In the genomic region with DNA sequence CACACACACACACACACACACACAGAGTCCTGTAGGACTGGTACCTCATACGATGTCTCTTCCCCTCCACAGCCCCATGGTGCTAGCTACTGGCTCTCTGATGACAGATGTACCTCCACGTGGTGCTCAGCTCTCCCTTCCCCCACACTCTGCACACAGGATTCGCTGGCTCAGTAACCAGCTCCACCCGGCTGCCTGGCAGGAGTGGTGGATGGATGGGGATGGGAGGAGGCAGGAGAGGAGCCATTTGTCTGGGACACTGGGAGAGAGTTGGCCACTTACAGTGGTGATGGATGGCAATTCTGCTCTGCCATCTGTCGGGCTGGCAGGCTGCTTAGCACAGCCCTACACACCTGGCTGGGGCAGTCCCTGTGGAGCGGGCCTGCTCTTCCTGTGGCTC, we compare ENCODE assay signal across 10 mouse cellular contexts.
A peak's percentile ranks its signal among the peaks of the same experiment; 100 is the strongest.
DNase-seq lines count a peak whose midpoint lies in the region; ATAC-seq and TF ChIP-seq lines count a peak whose summit lies in the region.
"Had no signal": no experiment of that assay in that cellular context is flagged by ENCODE, and none has a peak within 500 bp of the region (broad histone marks: within the 10 kb centered on the region; RNA-seq: fewer than 3 reads in every experiment).

No protein-coding gene starts in this region.

- peak; percentile 86 for ATAC-seq in hindbrain, embryonic 14.5 days (ENCODE audit: low FRiP score)
- peak; percentile 54; the same call in 1 of the 2 replicates for ATAC-seq in midbrain, embryonic 12.5 days (ENCODE audit: low FRiP score, low read depth)
- ATAC-seq in heart, embryonic 11.5 days (replicated peaks; ENCODE audit: insufficient number of reproducible peaks, low FRiP score, low TSS enrichment), result no peak

- no peaks in the 10 kb centered on the region for H3K9me3 ChIP-seq in ES-E14 (ENCODE audit: control insufficient read depth, insufficient read depth, low read depth, low read length)
- H3K9me3 ChIP-seq in hindbrain, embryonic 14.5 days (ENCODE audit: control insufficient read depth, low read length), result no peaks in the 10 kb centered on the region
- no peaks in the 10 kb centered on the region for H3K9me3 ChIP-seq in midbrain, embryonic 12.5 days
- no peaks in the 10 kb centered on the region for H3K9me3 ChIP-seq in heart, embryonic 11.5 days (replicated peaks; ENCODE audit: control insufficient read depth, low read length)

- in situ Hi-C loops in ES-E14 (cut with MboI; ENCODE audit: low sequenced_read_pairs in 2 of 2, unreplicated experiment in 2 of 2), result no loop called here

- H3K9ac ChIP-seq in ES-E14 (ENCODE audit: insufficient read depth, low read depth, low read length, poor library complexity, severe bottlenecking), result no peak overlapping the region
- no peak overlapping the region for H3K9ac ChIP-seq in hindbrain, embryonic 14.5 days
- H3K9ac ChIP-seq in midbrain, embryonic 12.5 days (replicated peaks), result no peak overlapping the region
- H3K9ac ChIP-seq in heart, embryonic 11.5 days (ENCODE audit: low read depth, low read length), result no peak overlapping the region

- H3K4me3 ChIP-seq in ES-E14 (ENCODE audit: insufficient read depth in 1 of 2, low read depth in 1 of 2, low read length in 2 of 2, poor library complexity in 1 of 2, severe bottlenecking in 1 of 2), result no peak overlapping the region
- no peak overlapping the region for H3K4me3 ChIP-seq in hindbrain, embryonic 14.5 days (replicated peaks; ENCODE audit: low read length)
- no peak overlapping the region for H3K4me3 ChIP-seq in midbrain, embryonic 12.5 days
- H3K4me3 ChIP-seq in heart, embryonic 11.5 days (ENCODE audit: low read depth, low read length), result no peak overlapping the region

- WGBS in hindbrain, embryonic 14.5 days, result 20% methylated on average over 6 of the region's 6 CpGs
- WGBS in midbrain, embryonic 12.5 days, result 34% methylated on average over 6 of the region's 6 CpGs
- 11% methylated on average over 6 of the region's 6 CpGs for WGBS in heart, embryonic 11.5 days (ENCODE audit: insufficient replicate concordance)

- H3K27me3 ChIP-seq in hindbrain, embryonic 14.5 days (ENCODE audit: control insufficient read depth, insufficient read depth, low read length), result 0 out of 2 replicates have a peak, but pooled peaks cover 6% of the 10 kb centered on the region
- H3K27me3 ChIP-seq in midbrain, embryonic 12.5 days, result peaks cover 23% of the 10 kb centered on the region
- peaks cover 21% of the 10 kb centered on the region for H3K27me3 ChIP-seq in heart, embryonic 11.5 days (ENCODE audit: control insufficient read depth, insufficient read depth, low read length)

- peak; percentile 30 for DNase-seq in ES-E14 (ENCODE audit: low read depth, low spot score)
- peak; percentile 90 to 94 for DNase-seq in cerebellum, postnatal 10 days
- peak; percentile 62 for DNase-seq in hindbrain, embryonic 14.5 days (ENCODE audit: low spot score)
- no peak for DNase-seq in kidney, postnatal 10 days
- no peak for DNase-seq in thymus, postnatal 0 days (ENCODE audit: low spot score)
- DNase-seq in kidney, postnatal 4 days, result no peak
- DNase-seq: lung, adult 2 months; spleen, adult 18-20 months had no signal

- peaks cover 3 to 33% of the 10 kb centered on the region in 2 experiments; a peak in 2 of 4 replicates for H3K4me1 ChIP-seq in ES-E14 (ENCODE audit: control insufficient read depth in 2 of 2, insufficient read depth in 2 of 2, low read length in 2 of 2, poor library complexity in 1 of 2)
- peaks cover 28% of the 10 kb centered on the region for H3K4me1 ChIP-seq in hindbrain, embryonic 14.5 days (replicated peaks; ENCODE audit: control insufficient read depth, insufficient read depth, low read length)
- peaks cover 37% of the 10 kb centered on the region for H3K4me1 ChIP-seq in midbrain, embryonic 12.5 days
- no peaks in the 10 kb centered on the region for H3K4me1 ChIP-seq in heart, embryonic 11.5 days (ENCODE audit: control insufficient read depth, insufficient read depth, low read length)

- H3K27ac ChIP-seq in ES-E14 (ENCODE audit: insufficient read depth, low read depth, low read length, poor library complexity, severe bottlenecking), result no peak overlapping the region
- H3K27ac ChIP-seq in hindbrain, embryonic 14.5 days, result no peak overlapping the region
- H3K27ac ChIP-seq in midbrain, embryonic 12.5 days (replicated peaks), result no peak overlapping the region
- H3K27ac ChIP-seq in heart, embryonic 11.5 days (ENCODE audit: low read depth, low read length), result no peak overlapping the region

- no peak overlapping the region for H3K4me2 ChIP-seq in hindbrain, embryonic 14.5 days (replicated peaks)
- H3K4me2 ChIP-seq in midbrain, embryonic 12.5 days (replicated peaks), result no peak overlapping the region
- no peak overlapping the region for H3K4me2 ChIP-seq in heart, embryonic 11.5 days

- H3K36me3 ChIP-seq in ES-E14 (ENCODE audit: control insufficient read depth, insufficient read depth, low read length, poor library complexity, severe bottlenecking), result no peaks in the 10 kb centered on the region
- H3K36me3 ChIP-seq in hindbrain, embryonic 14.5 days (replicated peaks; ENCODE audit: control insufficient read depth, insufficient read depth), result no peaks in the 10 kb centered on the region
- no peaks in the 10 kb centered on the region for H3K36me3 ChIP-seq in midbrain, embryonic 12.5 days
- H3K36me3 ChIP-seq in heart, embryonic 11.5 days (ENCODE audit: control insufficient read depth, insufficient read depth, low read length), result no peaks in the 10 kb centered on the region

TF ChIP-seq in ES-E14, 5 proteins besides CTCF, POLR2A, EP300 and RAD21:
- TF ChIP-seq HCFC1 (IDR thresholded peaks at IDR 0.05; ENCODE audit: borderline replicate concordance, insufficient read depth, low read length) (no peak), ZNF384 (IDR thresholded peaks at IDR 0.05; ENCODE audit: low read depth, low read length) (no peak), CHD2 (IDR thresholded peaks at IDR 0.05; ENCODE audit: low read depth, low read length) (no peak), MAFK (IDR thresholded peaks at IDR 0.05; ENCODE audit: insufficient read depth, low read depth, low read length) (no peak), ZC3H11A (IDR thresholded peaks at IDR 0.05; ENCODE audit: borderline replicate concordance, low read depth, low read length) (no peak)

Comparison
In these comparisons a context has a peak if more than half of its experiments do, and no peak if none do; other contexts are left out.
1. DNase-seq: peak in ES-E14 (single experiment), cerebellum, postnatal 10 days (2 of 2) and hindbrain, embryonic 14.5 days (single experiment); none in kidney, postnatal 10 days (single experiment), thymus, postnatal 0 days (single experiment) and kidney, postnatal 4 days (0 of 2).